Mouse (Mus musculus) testis, postnatal 10 days (tissue): ENCODE data around the gene Wrap73.

Experiments
- DNase-seq: peaks from one replicate; pipeline ENCODE4 v3.0.0; 2021; ENCODE audit warnings: low spot score

The Wrap73 gene

GRCm38 (mm10) chr4:154142211-154143040 lies at the start of gene Wrap73:
Wrap73 (plus strand) TSS chr4:154142372.
- DNase-seq = peak; percentile 93

GRCm38 (mm10) chr4:154093210-154093609 lies 49.0 kb upstream of the Wrap73 start:
- peak; percentile 73 for DNase-seq

- DNase-seq = no peak
Observed at GRCm38 (mm10) chr4:154096111-154096510, 46.1 kb upstream of the Wrap73 start.

GRCm38 (mm10) chr4:154099361-154099760 lies 42.8 kb upstream of the Wrap73 start:
- DNase-seq = no peak

GRCm38 (mm10) chr4:154103386-154103785 lies 38.8 kb upstream of the Wrap73 start:
- DNase-seq = no peak

- DNase-seq = no peak
Observed at GRCm38 (mm10) chr4:154103912-154104311, 38.3 kb upstream of the Wrap73 start.

- DNase-seq = peak; percentile 83
Observed at GRCm38 (mm10) chr4:154105381-154106001, 36.7 kb upstream of the Wrap73 start.

GRCm38 (mm10) chr4:154106497-154107061 lies 35.6 kb upstream of the Wrap73 start:
- DNase-seq = no peak

GRCm38 (mm10) chr4:154109216-154109849 lies 32.8 kb upstream of the Wrap73 start:
- no peak for DNase-seq

GRCm38 (mm10) chr4:154109850-154110243 lies 32.3 kb upstream of the Wrap73 start:
- DNase-seq = no peak

GRCm38 (mm10) chr4:154116421-154116820 lies 25.8 kb upstream of the Wrap73 start:
- no peak for DNase-seq

- no peak for DNase-seq
Observed at GRCm38 (mm10) chr4:154118782-154119181, 23.4 kb upstream of the Wrap73 start.

- DNase-seq = no peak
Observed at GRCm38 (mm10) chr4:154119208-154119607, 23.0 kb upstream of the Wrap73 start.

- DNase-seq = no peak
Observed at GRCm38 (mm10) chr4:154121800-154122199, 20.4 kb upstream of the Wrap73 start.

- no peak for DNase-seq
Observed at GRCm38 (mm10) chr4:154122374-154122773, 19.8 kb upstream of the Wrap73 start.

GRCm38 (mm10) chr4:154123553-154123952 lies 18.6 kb upstream of the Wrap73 start:
- no peak for DNase-seq

- DNase-seq = no peak
Observed at GRCm38 (mm10) chr4:154125202-154125601, 17.0 kb upstream of the Wrap73 start.

- no peak for DNase-seq
Observed at GRCm38 (mm10) chr4:154127273-154127672, 14.9 kb upstream of the Wrap73 start.

- DNase-seq = no peak
Observed at GRCm38 (mm10) chr4:154129950-154130349, 12.2 kb upstream of the Wrap73 start.

GRCm38 (mm10) chr4:154131894-154132293 lies 10.3 kb upstream of the Wrap73 start:
- no peak for DNase-seq

GRCm38 (mm10) chr4:154134803-154135202 lies 7.4 kb upstream of the Wrap73 start:
- no peak for DNase-seq

- DNase-seq = no peak
Observed at GRCm38 (mm10) chr4:154137139-154137538, 5.0 kb upstream of the Wrap73 start.
